Mouse (Mus musculus) myocyte (in vitro differentiated cells): ENCODE results near the gene Mrps34. TPM values are rescaled to one million over a fixed set of nuclear protein-coding genes. Genes with fewer than 3 reads are reported as not detected.

Experiments used
- H3K27me3 ChIP-seq: one replicate; pipeline ENCODE4 v1.6.1; 2011; ENCODE audit not compliant: control insufficient read depth, insufficient read depth, insufficient read length
- H3K36me3 ChIP-seq: one replicate; pipeline ENCODE4 v1.6.1; 2011; ENCODE audit not compliant: control insufficient read depth, insufficient read depth
- H3K4me2 ChIP-seq: one replicate; pipeline ENCODE4 v1.6.1; 2011; ENCODE audit warnings: low read depth, control low read depth
- H3K4me3 ChIP-seq: one replicate; pipeline ENCODE4 v1.5.1; 2011; ENCODE audit warnings: mild to moderate bottlenecking, control low read depth, moderate library complexity
- H3K79me2 ChIP-seq: one replicate; pipeline ENCODE4 v1.6.1; 2011; ENCODE audit not compliant: control insufficient read depth, insufficient read depth
- H3ac ChIP-seq: one replicate; pipeline ENCODE4 v1.6.1; 2011; ENCODE audit not compliant: control insufficient read depth, insufficient read length
- CEBPB ChIP-seq: IDR thresholded peaks from 2 replicates; pipeline ENCODE4 v1.6.1; 2011; ENCODE audit warnings: mild to moderate bottlenecking, moderate library complexity; ENCODE audit not compliant: poor library complexity, insufficient read depth, severe bottlenecking
- E2F4 ChIP-seq: IDR thresholded peaks from one replicate; pipeline ENCODE4 v1.6.1; 2011; ENCODE audit warnings: mild to moderate bottlenecking, control low read depth, moderate library complexity; ENCODE audit not compliant: insufficient read depth
- MAX ChIP-seq: IDR thresholded peaks from one replicate; pipeline ENCODE4 v1.6.1; 2011; ENCODE audit warnings: low read depth, mild to moderate bottlenecking, control low read depth
- MYOD1 ChIP-seq, 3 experiments: IDR thresholded peaks; one replicate each; pipeline ENCODE4 v1.6.1; 2011; ENCODE audit warnings: control low read depth in 2 of 3, low read depth in 2 of 3, mild to moderate bottlenecking in 2 of 3, moderate library complexity in 1 of 3; ENCODE audit not compliant: insufficient read length in 2 of 3, control insufficient read depth in 1 of 3
- MYOG ChIP-seq, 3 experiments: IDR thresholded peaks; one replicate each; pipeline ENCODE4 v1.6.1; 2011; ENCODE audit warnings: control low read depth in 2 of 3, low read depth in 2 of 3, mild to moderate bottlenecking in 2 of 3; ENCODE audit not compliant: insufficient read length in 2 of 3, control insufficient read depth in 1 of 3, insufficient read depth in 1 of 3
- POLR2A ChIP-seq: IDR thresholded peaks from one replicate; pipeline ENCODE4 v1.6.1; 2011; ENCODE audit warnings: low read depth, mild to moderate bottlenecking, control low read depth, moderate library complexity; ENCODE audit not compliant: insufficient read length
- POLR2AphosphoS2 ChIP-seq: IDR thresholded peaks from one replicate; pipeline ENCODE4 v1.6.1; 2011; ENCODE audit warnings: low read depth, control low read depth; ENCODE audit not compliant: insufficient read length
- REST ChIP-seq: IDR thresholded peaks from one replicate; pipeline ENCODE4 v1.6.1; 2011; ENCODE audit warnings: mild to moderate bottlenecking, control low read depth, moderate library complexity; ENCODE audit not compliant: insufficient read depth, insufficient read length
- SRF ChIP-seq: IDR thresholded peaks from one replicate; pipeline ENCODE4 v1.6.1; 2011; ENCODE audit warnings: low read depth; ENCODE audit not compliant: control insufficient read depth, insufficient read length
- TCF12 ChIP-seq: IDR thresholded peaks from one replicate; pipeline ENCODE4 v1.6.1; 2011; ENCODE audit warnings: mild to moderate bottlenecking, control low read depth; ENCODE audit not compliant: poor library complexity, insufficient read depth, severe bottlenecking
- TCF3 ChIP-seq: IDR thresholded peaks from one replicate; pipeline ENCODE4 v1.6.1; 2011; ENCODE audit warnings: low read depth, control low read depth; ENCODE audit not compliant: insufficient read length
- USF1 ChIP-seq: IDR thresholded peaks from one replicate; pipeline ENCODE4 v1.6.1; 2011; ENCODE audit warnings: low read depth, mild to moderate bottlenecking, control low read depth, moderate library complexity
- polyA plus RNA-seq: library from polyadenylated mRNA; unstranded; fragments of >200 nt; fragmentation: generic; extraction: Trizol; gene quantifications from one replicate; pipeline ENCODE4 v1.2.1, GENCODE M21; 2012; ENCODE audit warnings: missing spikeins

Mrps34 gene
- polyA plus RNA-seq, 1 experiment, result 142 TPM

DNA sequence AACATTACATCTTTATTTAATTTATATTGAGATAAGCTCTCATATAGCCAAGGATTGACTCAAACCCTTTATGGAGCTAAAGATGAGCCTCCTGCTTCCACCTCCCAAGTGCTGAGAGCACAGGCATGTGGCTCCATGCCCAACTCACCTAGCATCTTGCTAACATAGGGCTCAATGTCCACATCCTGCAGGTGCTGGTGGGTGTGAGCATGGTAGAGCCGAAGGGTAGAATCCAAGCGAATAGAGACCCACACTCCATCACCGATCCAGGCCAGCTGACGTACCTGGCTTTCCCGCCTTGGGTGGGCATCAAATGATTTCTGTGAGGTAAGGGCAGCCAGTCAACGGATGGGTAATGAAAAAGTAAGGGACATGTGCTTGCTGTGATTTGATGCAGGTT, 5.1 kb downstream of the Mrps34 start:
- no peaks in the 10 kb centered on the region for H3K27me3 ChIP-seq
- no peak overlapping the region for H3K4me2 ChIP-seq
- H3K4me3 ChIP-seq, result no peak overlapping the region
- TF ChIP-seq POLR2AphosphoS2, result peak; percentile 12
- no peak for TF ChIP-seq E2F4
- H3K79me2 ChIP-seq, result no peaks in the 10 kb centered on the region
- H3K36me3 ChIP-seq, result peaks cover 24% of the 10 kb centered on the region
- no peak overlapping the region for H3ac ChIP-seq

DNA sequence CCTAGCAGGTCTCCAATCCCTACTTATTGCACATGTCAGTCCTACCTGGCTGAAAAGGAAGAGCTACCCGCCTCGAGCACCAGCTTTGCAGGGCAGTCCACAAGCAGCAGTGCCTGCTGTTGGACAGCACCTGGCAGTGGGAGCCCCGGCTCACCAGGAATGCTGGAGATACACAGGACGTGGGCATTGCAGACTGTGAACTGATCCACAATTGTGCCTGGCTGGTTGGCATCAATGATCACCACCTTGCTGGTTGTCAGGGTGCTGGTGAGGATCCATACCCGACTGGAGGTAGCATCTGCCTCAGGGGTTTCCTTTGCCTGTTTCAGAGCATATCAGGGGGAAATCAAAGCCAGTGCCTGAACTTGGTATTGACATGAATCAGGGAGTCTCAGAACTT, 7.2 kb downstream of the Mrps34 start:
- Histone ChIP-seq H3K36me3 (peaks cover 31% of the 10 kb centered on the region), H3K79me2 (no peaks in the 10 kb centered on the region), H3ac (no peak overlapping the region), H3K4me3 (no peak overlapping the region), H3K4me2 (no peak overlapping the region), H3K27me3 (no peaks in the 10 kb centered on the region)
- TF ChIP-seq POLR2AphosphoS2 (peak; percentile 18), SRF (no peak), MYOD1 (IDR thresholded peaks at IDR 0.05; ENCODE audit: control insufficient read depth in 1 of 3, insufficient read length in 2 of 3, low read depth in 2 of 3) (no peak)

DNA sequence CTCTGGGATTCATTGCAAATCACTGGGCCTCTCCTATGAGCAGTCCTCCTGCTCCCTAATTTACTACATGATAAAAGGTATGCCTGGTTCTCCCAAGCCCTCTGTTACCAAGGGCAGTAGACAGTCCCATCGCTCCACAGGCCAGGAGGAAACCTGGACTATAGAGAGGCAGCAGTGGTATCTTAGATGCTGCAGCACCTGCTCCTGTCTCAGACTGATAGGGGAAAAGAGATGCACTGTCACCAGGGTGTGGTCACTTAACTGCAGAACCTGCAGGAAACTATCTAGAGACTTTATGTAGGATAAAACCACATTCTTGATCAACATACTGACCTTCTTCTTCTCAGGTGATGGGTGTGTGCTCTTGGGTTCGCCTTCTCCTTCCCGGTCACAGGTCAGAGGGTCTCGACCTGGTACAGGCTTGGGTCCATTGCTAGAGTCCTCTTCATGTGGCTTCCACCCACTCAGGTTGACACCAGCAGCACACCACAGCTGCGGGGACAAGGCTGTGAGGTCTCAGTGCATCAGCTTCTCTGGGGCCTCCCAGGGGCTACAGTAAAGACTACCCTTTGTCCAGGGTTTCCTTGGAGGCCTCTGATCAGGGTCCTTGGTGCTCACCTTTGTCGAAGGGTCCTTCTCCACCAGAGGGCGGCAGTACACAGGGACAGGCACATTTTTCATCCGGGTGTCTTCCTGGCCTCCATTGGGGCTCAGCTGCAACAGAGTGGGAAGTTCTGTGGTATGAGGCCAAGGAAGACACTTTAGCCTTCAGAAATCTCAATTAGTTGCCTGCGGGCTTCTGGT, 8.0 kb downstream of the Mrps34 start:
- TF ChIP-seq E2F4, result no peak
- TF ChIP-seq TCF3, result no peak
- no peak for TF ChIP-seq MAX
- no peak for TF ChIP-seq MYOD1 (IDR thresholded peaks at IDR 0.05; ENCODE audit: control insufficient read depth in 1 of 3, insufficient read length in 2 of 3, low read depth in 2 of 3)
- TF ChIP-seq POLR2A, result no peak
- no peak for TF ChIP-seq REST
- no peak for TF ChIP-seq TCF12
- no peak for TF ChIP-seq SRF
- TF ChIP-seq USF1, result no peak
- no peak for TF ChIP-seq MYOG (IDR thresholded peaks at IDR 0.05; ENCODE audit: control insufficient read depth in 1 of 3, insufficient read depth in 1 of 3, insufficient read length in 2 of 3, low read depth in 2 of 3)
- no peak for TF ChIP-seq POLR2AphosphoS2
- no peak for TF ChIP-seq CEBPB
- Histone ChIP-seq H3K4me2 (no peak overlapping the region), H3K4me3 (no peak overlapping the region), H3K36me3 (peaks cover 35% of the 10 kb centered on the region), H3K27me3 (no peaks in the 10 kb centered on the region), H3ac (no peak overlapping the region), H3K79me2 (no peaks in the 10 kb centered on the region)

DNA sequence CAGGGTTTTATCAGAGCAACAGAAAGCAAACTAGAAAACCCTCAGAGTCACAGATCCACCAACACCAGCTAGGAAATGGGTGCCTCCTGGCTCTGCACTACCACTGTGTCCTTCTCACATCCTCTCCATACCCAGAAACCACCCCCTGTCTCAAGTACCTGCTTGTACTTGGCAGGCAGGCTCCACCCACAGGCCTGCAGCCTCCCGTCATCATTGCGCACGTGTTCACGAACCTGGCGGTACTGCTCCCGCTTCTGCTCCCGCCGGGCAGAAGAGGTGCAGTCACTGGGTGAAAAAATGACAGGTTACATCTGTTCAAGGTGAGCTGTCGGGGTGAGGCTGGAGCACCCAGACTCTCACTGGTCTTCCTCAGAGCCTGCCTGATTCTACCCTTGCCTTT, 8.9 kb downstream of the Mrps34 start:
- Histone ChIP-seq H3K27me3 (no peaks in the 10 kb centered on the region), H3K4me2 (no peak overlapping the region), H3K36me3 (peaks cover 39% of the 10 kb centered on the region), H3K4me3 (no peak overlapping the region), H3K79me2 (no peaks in the 10 kb centered on the region), H3ac (no peak overlapping the region)
- TF ChIP-seq POLR2A (no peak), USF1 (no peak), POLR2AphosphoS2 (peak; percentile 50)

DNA sequence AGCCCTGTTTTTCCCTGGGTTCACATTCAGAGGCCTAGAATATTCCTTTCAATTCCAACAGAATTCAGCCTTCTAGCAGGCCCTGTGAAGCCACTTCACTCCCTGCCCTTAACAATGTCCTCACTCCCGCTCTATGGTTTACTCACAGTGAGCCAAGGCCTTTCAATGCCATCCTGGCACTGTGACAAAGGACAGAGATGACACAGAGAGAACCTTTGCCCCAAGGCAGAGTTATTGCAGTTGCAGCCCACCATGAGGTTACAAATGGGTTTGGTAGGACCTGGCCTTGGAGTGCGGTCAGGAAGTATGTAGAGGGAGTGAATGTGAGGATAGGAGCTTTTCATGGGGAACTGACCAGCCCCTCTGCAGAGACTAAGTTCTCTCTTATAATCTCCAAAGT, 12.7 kb downstream of the Mrps34 start:
- no peak overlapping the region for H3K4me2 ChIP-seq
- no peak overlapping the region for H3ac ChIP-seq
- TF ChIP-seq POLR2A, result no peak
- TF ChIP-seq REST, result no peak
- no peak for TF ChIP-seq E2F4
- no peak for TF ChIP-seq CEBPB
- TF ChIP-seq TCF12, result no peak
- TF ChIP-seq USF1, result no peak
- TF ChIP-seq SRF, result no peak
- no peak for TF ChIP-seq TCF3
- no peak for TF ChIP-seq MYOD1 (IDR thresholded peaks at IDR 0.05; ENCODE audit: control insufficient read depth in 1 of 3, insufficient read length in 2 of 3, low read depth in 2 of 3)
- no peak for TF ChIP-seq MYOG (IDR thresholded peaks at IDR 0.05; ENCODE audit: control insufficient read depth in 1 of 3, insufficient read depth in 1 of 3, insufficient read length in 2 of 3, low read depth in 2 of 3)
- H3K79me2 ChIP-seq, result no peaks in the 10 kb centered on the region
- H3K36me3 ChIP-seq, result peaks cover 43% of the 10 kb centered on the region
- no peaks in the 10 kb centered on the region for H3K27me3 ChIP-seq
- no peak overlapping the region for H3K4me3 ChIP-seq
